15 mouse cellular contexts compared by ENCODE assay signal in genomic region chr1:118485572-118485971, GRCm38 (mm10).
DNase-seq lines count a peak whose midpoint lies in the region; ATAC-seq and TF ChIP-seq lines count a peak whose summit lies in the region.
"Had no signal": no experiment of that assay in that cellular context is flagged by ENCODE, and none has a peak within 500 bp of the region (broad histone marks: within the 10 kb centered on the region; RNA-seq: fewer than 3 reads in every experiment).

No protein-coding gene starts in this region.

- H3K4me1 ChIP-seq in heart, embryonic 10.5 days = peaks cover 56% of the 10 kb centered on the region
- peaks cover 29% of the 10 kb centered on the region for H3K4me1 ChIP-seq in heart, embryonic 16.5 days (ENCODE audit: control insufficient read depth, insufficient read depth, low read length)
- H3K4me1 ChIP-seq: kidney, embryonic 15.5 days had no signal

- peak overlapping the region; percentile 69 for H3K4me2 ChIP-seq in heart, embryonic 16.5 days (ENCODE audit: low read depth, low read length)
- H3K4me2 ChIP-seq: kidney, embryonic 15.5 days; midbrain, embryonic 15.5 days had no signal

- peak overlapping the region; percentile 33 for H3K27ac ChIP-seq in left cerebral cortex, adult 2 months
- peak overlapping the region; percentile 89 for H3K27ac ChIP-seq in heart, embryonic 10.5 days
- peak overlapping the region; percentile 90 for H3K27ac ChIP-seq in heart, embryonic 16.5 days (ENCODE audit: low read length)
- H3K27ac ChIP-seq: kidney, embryonic 15.5 days; midbrain, embryonic 15.5 days had no signal

- intact Hi-C loops in heart, postnatal 25 days (cut with DNase I) = no loop called here
- intact Hi-C loops in left cerebral cortex, adult 2 months (cut with DNase I) = no loop called here

- no peak overlapping the region for H3K4me3 ChIP-seq in left cerebral cortex, adult 2 months
- H3K4me3 ChIP-seq in heart, embryonic 10.5 days = peak overlapping the region; percentile 22
- H3K4me3 ChIP-seq in heart, embryonic 16.5 days (ENCODE audit: low read length) = peak overlapping the region; percentile 60
- H3K4me3 ChIP-seq: kidney, embryonic 15.5 days; midbrain, embryonic 15.5 days had no signal

- H3K27me3 ChIP-seq in heart, embryonic 10.5 days (ENCODE audit: insufficient read depth, poor library complexity, severe bottlenecking) = no peaks in the 10 kb centered on the region
- no peaks in the 10 kb centered on the region for H3K27me3 ChIP-seq in heart, embryonic 16.5 days (ENCODE audit: control insufficient read depth, insufficient read depth, low read length)
- H3K27me3 ChIP-seq: kidney, embryonic 15.5 days; midbrain, embryonic 15.5 days had no signal

- H3K9me3 ChIP-seq in heart, embryonic 10.5 days = no peaks in the 10 kb centered on the region
- no peaks in the 10 kb centered on the region for H3K9me3 ChIP-seq in heart, embryonic 16.5 days (replicated peaks; ENCODE audit: control insufficient read depth, low read length)
- H3K9me3 ChIP-seq: kidney, embryonic 15.5 days; midbrain, embryonic 15.5 days had no signal

- 0 out of 2 replicates have a peak, but pooled peaks have one; percentile 34 for ATAC-seq in heart, embryonic 16.5 days (replicated peaks; ENCODE audit: extremely low read depth, insufficient read depth, low FRiP score)
- ATAC-seq: forebrain, embryonic 14.5 days; hindbrain, embryonic 16.5 days; midbrain, embryonic 15.5 days had no signal

- DNase-seq in heart, adult 11 months = peak; percentile 93
- no peak for DNase-seq in heart, postnatal 25 days (ENCODE audit: low spot score)
- no peak for DNase-seq in left cerebral cortex, adult 2 months (ENCODE audit: extremely low spot score in 1 of 2, low spot score in 2 of 2)
- no peak for DNase-seq in left cerebral cortex, adult 8-10 months (ENCODE audit: low spot score in 2 of 2)
- no peak for DNase-seq in heart, embryonic 10.5 days (ENCODE audit: low spot score)
- DNase-seq in frontal cortex, postnatal 25 days (ENCODE audit: low spot score in 2 of 2) = no peak
- no peak for DNase-seq in MN1 (ENCODE audit: low spot score)
- DNase-seq: adrenal gland, adult 8-10 months; cerebellum, adult 8-10 months; gastrocnemius, postnatal 36 days had no signal

- 29% methylated on average over 3 of the region's 3 CpGs for WGBS in heart, embryonic 10.5 days
- 43% methylated on average over 3 of the region's 3 CpGs for WGBS in heart, embryonic 16.5 days

- TF ChIP-seq CTCF in left cerebral cortex, adult 2 months (IDR thresholded peaks at IDR 0.05) = no peak

- peak overlapping the region; percentile 82 for H3K9ac ChIP-seq in heart, embryonic 16.5 days (ENCODE audit: low read length)
- H3K9ac ChIP-seq: kidney, embryonic 15.5 days; midbrain, embryonic 15.5 days had no signal

- H3K36me3 ChIP-seq in heart, embryonic 10.5 days = 0 out of 2 replicates have a peak, but pooled peaks cover 3% of the 10 kb centered on the region
- no peaks in the 10 kb centered on the region for H3K36me3 ChIP-seq in heart, embryonic 16.5 days (ENCODE audit: control insufficient read depth, insufficient read depth)
- H3K36me3 ChIP-seq: midbrain, embryonic 15.5 days had no signal

Comparison
In these comparisons a context has a peak if more than half of its experiments do, and no peak if none do; other contexts are left out.
1. H3K27ac ChIP-seq: peak in every context shown above with its lines; median percentile 90 in heart, embryonic 16.5 days; 89 in heart, embryonic 10.5 days; 33 in left cerebral cortex, adult 2 months.